Mouse (Mus musculus): ENCODE data around the gene Cyp2ab1.
A peak's percentile ranks its signal among the peaks of the same experiment; 100 is the strongest.

Cyp2ab1 gene

DNA sequence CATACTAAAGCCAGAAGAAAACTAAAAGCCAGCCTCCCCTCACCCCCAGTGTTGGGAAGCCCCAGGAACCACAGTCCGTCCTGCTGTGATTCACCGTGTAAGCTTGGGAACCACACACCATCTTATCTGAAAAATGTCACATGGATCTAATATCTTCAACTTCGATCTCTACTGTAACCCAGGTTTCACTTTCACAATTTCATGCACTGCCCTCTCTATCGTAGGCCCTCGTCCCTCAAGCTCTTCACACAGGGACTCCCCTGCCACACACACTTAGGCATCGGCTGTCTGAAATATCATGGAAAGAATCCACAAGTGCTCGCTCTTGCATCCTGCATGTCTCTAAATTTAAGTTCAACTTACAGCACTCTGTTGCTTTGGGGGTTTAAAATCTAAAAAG lies 60.1 kb downstream of the Cyp2ab1 start:
- peak; percentile 54 for DNase-seq (ENCODE audit: low read depth)

All from 416B (cell line).